Mouse (Mus musculus): ENCODE results near the gene Alg5. TPM values are rescaled to one million over a fixed set of nuclear protein-coding genes. Genes with fewer than 3 reads are reported as not detected.

Gene Alg5
- 114 TPM for polyA plus RNA-seq (2017; shearing (Covaris generic))

GRCm38 (mm10) chr3:54735247-54736046, at the start of gene Alg5, which contains the start of gene Exosc8:
TSS of gene Alg5 (plus strand) at chr3:54735539.
TSS of gene Exosc8 (minus strand) at chr3:54735393.

GRCm38 (mm10) chr3:54692202-54693055, 42.9 kb upstream of the Alg5 start, which contains the start of gene Supt20:
TSS of gene Supt20 (plus strand) at chr3:54692807.

GRCm38 (mm10) chr3:54714253-54714652, 21.1 kb upstream of the Alg5 start, which contains the start of gene Gm21958:
TSS of gene Gm21958 (minus strand) at chr3:54714353.

GRCm38 (mm10) chr3:54755145-54756041, 20.1 kb downstream of the Alg5 start, which contains the start of gene Smad9:
TSS of gene Smad9 (plus strand) at chr3:54755582.

Other genes starting within 250 kb of the Alg5 start
- 295 TPM for gene Supt20, start 42.7 kb upstream of the Alg5 start, polyA plus RNA-seq (2017; shearing (Covaris generic))
- 2.5 TPM for gene Gm21958, start 21.2 kb upstream of the Alg5 start, polyA plus RNA-seq (2017; shearing (Covaris generic))
- gene Exosc8, start 146 bp upstream of the Alg5 start, polyA plus RNA-seq (2017; shearing (Covaris generic)): 195 TPM
- not detected for gene Smad9, start 20.0 kb downstream of the Alg5 start, polyA plus RNA-seq (2017; shearing (Covaris generic))
- 5.9 TPM for gene Rfxap, start 72.3 kb downstream of the Alg5 start, polyA plus RNA-seq (2017; shearing (Covaris generic))
- not detected for gene Sertm1, start 180.3 kb downstream of the Alg5 start, polyA plus RNA-seq (2017; shearing (Covaris generic))

All from CD4-positive, CD25-positive, alpha-beta regulatory T cell, adult 9 weeks (primary cell).